Mouse (Mus musculus): ENCODE results near the gene AC131692.1.
"Not testable (repeated sequence)": the region's sequence is repeated elsewhere in the genome, so short reads cannot be mapped to it uniquely, and the experiment has no call there.

AC131692.1 gene

GRCm38 (mm10) chr19:6117346-6117985 lies 23.2 kb downstream of the AC131692.1 start:
- no peak for DNase-seq (ENCODE audit: low spot score in 2 of 2)

- DNase-seq (ENCODE audit: low spot score in 2 of 2): peak; percentile 83 to 88
Observed at GRCm38 (mm10) chr19:6117986-6118676, 23.9 kb downstream of the AC131692.1 start, which contains the start of gene Sac3d1. Gene Sac3d1, minus strand, starts transcription at chr19:6118650.

GRCm38 (mm10) chr19:6118677-6119185 lies 24.5 kb downstream of the AC131692.1 start:
- no peak for DNase-seq (ENCODE audit: low spot score in 2 of 2)

GRCm38 (mm10) chr19:6121761-6122160 lies 27.5 kb downstream of the AC131692.1 start:
- no peak for DNase-seq (ENCODE audit: low spot score in 2 of 2)

GRCm38 (mm10) chr19:6123330-6123729 lies 29.1 kb downstream of the AC131692.1 start:
- no peak for DNase-seq (ENCODE audit: low spot score in 2 of 2)

GRCm38 (mm10) chr19:6124898-6125297 lies 30.7 kb downstream of the AC131692.1 start:
- no peak for DNase-seq (ENCODE audit: low spot score in 2 of 2)

- no peak for DNase-seq (ENCODE audit: low spot score in 2 of 2)
Observed at GRCm38 (mm10) chr19:6126289-6126688, 32.1 kb downstream of the AC131692.1 start.

GRCm38 (mm10) chr19:6126789-6127580 lies 32.8 kb downstream of the AC131692.1 start:
- no peak for DNase-seq (ENCODE audit: low spot score in 2 of 2)

GRCm38 (mm10) chr19:6127760-6128341 lies 33.6 kb downstream of the AC131692.1 start, which contains the start of gene Snx15:
Gene Snx15, minus strand, starts transcription at chr19:6128304.
- peak; percentile 94 to 95 for DNase-seq (ENCODE audit: low spot score in 2 of 2)

GRCm38 (mm10) chr19:6130414-6131128 lies 36.4 kb downstream of the AC131692.1 start:
- DNase-seq (ENCODE audit: low spot score in 2 of 2): not testable (repeated sequence)

GRCm38 (mm10) chr19:6132171-6132827 lies 38.1 kb downstream of the AC131692.1 start:
- DNase-seq (ENCODE audit: low spot score in 2 of 2): no peak

GRCm38 (mm10) chr19:6133197-6133596 lies 39.0 kb downstream of the AC131692.1 start:
- not testable (repeated sequence) for DNase-seq (ENCODE audit: low spot score in 2 of 2)

- DNase-seq (ENCODE audit: low spot score in 2 of 2): no peak
Observed at GRCm38 (mm10) chr19:6136397-6136796, 42.2 kb downstream of the AC131692.1 start.

GRCm38 (mm10) chr19:6139701-6140100 lies 45.5 kb downstream of the AC131692.1 start:
- DNase-seq (ENCODE audit: low spot score in 2 of 2): no peak

GRCm38 (mm10) chr19:6140374-6140677 lies 46.1 kb downstream of the AC131692.1 start:
- no peak for DNase-seq (ENCODE audit: low spot score in 2 of 2)

GRCm38 (mm10) chr19:6140678-6141393 lies 46.6 kb downstream of the AC131692.1 start, which contains the start of gene Batf2:
Gene Batf2, plus strand, starts transcription at chr19:6140983.
- DNase-seq (ENCODE audit: low spot score in 2 of 2): peak; percentile 84 to 87

- peak; percentile 48 to 69 for DNase-seq (ENCODE audit: low spot score in 2 of 2)
Observed at GRCm38 (mm10) chr19:6141394-6141749, 47.2 kb downstream of the AC131692.1 start, which contains the start of gene Arl2. Gene Arl2, minus strand, starts transcription at chr19:6141548.

- no peak for DNase-seq (ENCODE audit: low spot score in 2 of 2)
Observed at GRCm38 (mm10) chr19:6144842-6145241, 50.6 kb downstream of the AC131692.1 start.
